Mouse (Mus musculus) stomach, embryonic 16.5 days (tissue): ENCODE measurements at regions not wholly inside any gene's neighbourhood (a gene's known extent, or its start where the extent isn't known, plus 50 kb on each side); places are given as distances from the start of the nearest gene placed in this dataset.

ENCODE experiments used
- ATAC-seq: fragments of 200-750 bp; cut with Nextera tagmentation; 2 replicates; pipeline ENCODE4 v1.8.0; 2017; ENCODE audit warnings: moderate number of reproducible peaks, moderate TSS enrichment; ENCODE audit not compliant: insufficient read depth, low FRiP score
- H3K27ac ChIP-seq: fragments of 300-500 bp; sonication (generic); 2 replicates; pipeline ENCODE4 v1.5.1; 2014; ENCODE audit warnings: low read length
- H3K27me3 ChIP-seq: fragments of 300-500 bp; sonication (generic); 2 replicates; pipeline ENCODE4 v1.6.1; 2014; ENCODE audit warnings: low read length, control low read depth, mixed read lengths; ENCODE audit not compliant: control insufficient read depth, insufficient read depth
- H3K36me3 ChIP-seq: fragments of 300-500 bp; sonication (generic); 2 replicates; pipeline ENCODE4 v1.6.1; 2014; ENCODE audit warnings: low read length; ENCODE audit not compliant: control insufficient read depth, insufficient read depth
- H3K4me1 ChIP-seq: fragments of 300-500 bp; sonication (generic); 2 replicates; pipeline ENCODE4 v1.6.1; 2014; ENCODE audit warnings: low read length, control low read depth, mixed read lengths; ENCODE audit not compliant: control insufficient read depth, insufficient read depth
- H3K4me2 ChIP-seq: fragments of 300-500 bp; sonication (generic); 2 replicates; pipeline ENCODE4 v1.6.1; 2014; ENCODE audit warnings: low read depth, low read length, mixed read lengths
- H3K4me3 ChIP-seq: fragments of 300-500 bp; sonication (generic); replicated peaks from 2 replicates; pipeline ENCODE4 v1.5.1; 2014; ENCODE audit warnings: mild to moderate bottlenecking, low read length
- H3K9ac ChIP-seq: fragments of 300-500 bp; sonication (generic); 2 replicates; pipeline ENCODE4 v1.6.1; 2014; ENCODE audit warnings: low read length
- H3K9me3 ChIP-seq: fragments of 300-500 bp; sonication (generic); replicated peaks from 2 replicates; pipeline ENCODE4 v1.6.1; 2016; ENCODE audit warnings: low read length, control low read depth; ENCODE audit not compliant: control insufficient read depth
- WGBS: fragments of 180-500 bp; shearing (Covaris S2); extraction: QIAGEN DNeasy Blood & Tissue Kit; methylation state at CpG from one replicate; pipeline ENCODE4 v1.1.7; 2014; 5-methylcytosine and 5-hydroxymethylcytosine counted together

GRCm38 (mm10) chr2:28336349-28337309 is 110.0 kb upstream of the Ppp1r26 start:
- ATAC-seq = no peak
- H3K9me3 ChIP-seq = no peaks in the 10 kb centered on the region
- no peaks in the 10 kb centered on the region for H3K27me3 ChIP-seq
- no peaks in the 10 kb centered on the region for H3K4me1 ChIP-seq
- H3K9ac ChIP-seq = no peak overlapping the region
- H3K36me3 ChIP-seq = no peaks in the 10 kb centered on the region
- 69% methylated on average over 17 of the region's 17 CpGs for WGBS
- H3K4me3 ChIP-seq = no peak overlapping the region
- no peak overlapping the region for H3K27ac ChIP-seq
- no peak overlapping the region for H3K4me2 ChIP-seq

- WGBS = 84% methylated on average over 5 of the region's 5 CpGs
- Histone ChIP-seq H3K27ac (no peak overlapping the region), H3K4me2 (no peak overlapping the region), H3K27me3 (no peaks in the 10 kb centered on the region), H3K9me3 (no peaks in the 10 kb centered on the region), H3K36me3 (no peaks in the 10 kb centered on the region), H3K4me1 (no peaks in the 10 kb centered on the region), H3K4me3 (no peak overlapping the region), H3K9ac (no peak overlapping the region)
- ATAC-seq = no peak
These were observed 109.0 kb upstream of the Ppp1r26 start for GRCm38 (mm10) chr2:28337561-28337960.

- H3K27me3 ChIP-seq = no peaks in the 10 kb centered on the region
These were observed 105.3 kb upstream of the Ppp1r26 start for GRCm38 (mm10) chr2:28341304-28341703.

DNA sequence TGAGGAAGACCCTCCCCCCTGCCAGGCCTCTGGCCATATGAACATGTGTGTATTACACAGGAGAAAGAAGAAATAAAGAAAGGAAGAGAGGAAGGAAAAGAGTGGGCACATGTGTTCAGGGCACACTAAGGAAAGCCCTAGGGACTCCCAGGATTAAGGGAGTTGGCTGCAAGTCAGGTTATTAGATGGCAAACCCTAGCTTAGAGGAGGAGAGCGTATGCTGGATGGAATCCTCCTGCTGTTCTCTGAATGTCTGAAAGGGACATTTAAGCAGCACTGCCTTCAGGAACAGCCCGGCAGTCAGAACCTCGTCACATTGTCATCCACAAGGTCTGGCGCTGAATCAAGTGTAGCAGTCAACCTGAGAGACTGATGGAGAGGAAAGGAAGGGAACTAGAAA is 98.1 kb upstream of the Ppp1r26 start:
- H3K4me3 ChIP-seq = no peak overlapping the region

More at GRCm38 (mm10) chr2:28341304-28341703, 105.3 kb upstream of the Ppp1r26 start:
- Histone ChIP-seq H3K4me3 (no peak overlapping the region), H3K9me3 (no peaks in the 10 kb centered on the region), H3K27ac (no peak overlapping the region), H3K36me3 (no peaks in the 10 kb centered on the region), H3K9ac (no peak overlapping the region), H3K4me1 (no peaks in the 10 kb centered on the region), H3K4me2 (no peak overlapping the region)
- no peak for ATAC-seq
- 76% methylated on average over 2 of the region's 2 CpGs for WGBS

DNA sequence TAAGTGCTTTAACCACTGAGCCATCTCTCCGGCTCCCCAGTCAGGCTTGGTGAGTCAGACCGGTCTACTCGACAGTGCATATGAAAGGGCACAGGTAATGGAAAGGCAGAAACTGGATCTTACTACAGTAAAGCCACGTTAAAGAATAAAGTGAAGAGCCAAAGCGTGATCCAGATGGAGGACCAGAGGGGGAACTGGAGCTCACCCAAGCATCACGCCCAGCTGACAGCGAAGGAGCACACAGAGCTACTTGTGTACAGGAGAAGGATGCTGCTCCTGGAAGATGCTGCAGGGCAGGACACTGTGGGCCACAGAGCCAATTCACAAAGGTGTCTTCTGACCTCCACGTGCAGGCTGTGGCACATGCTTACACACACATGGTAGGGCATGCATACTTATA is 96.7 kb upstream of the Ppp1r26 start:
- Histone ChIP-seq H3K4me2 (no peak overlapping the region), H3K27me3 (no peaks in the 10 kb centered on the region), H3K27ac (no peak overlapping the region), H3K4me1 (no peaks in the 10 kb centered on the region), H3K9ac (no peak overlapping the region), H3K4me3 (no peak overlapping the region), H3K36me3 (no peaks in the 10 kb centered on the region), H3K9me3 (no peaks in the 10 kb centered on the region)
- 79% methylated on average over 8 of the region's 8 CpGs for WGBS
- no peak for ATAC-seq

More for the DNA sequence above, 98.1 kb upstream of the Ppp1r26 start:
- no peak overlapping the region for H3K9ac ChIP-seq
- H3K4me1 ChIP-seq = no peaks in the 10 kb centered on the region
- no peak for ATAC-seq
- H3K27me3 ChIP-seq = no peaks in the 10 kb centered on the region
- H3K36me3 ChIP-seq = no peaks in the 10 kb centered on the region
- no peak overlapping the region for H3K27ac ChIP-seq
- no peaks in the 10 kb centered on the region for H3K9me3 ChIP-seq
- WGBS = 72% methylated on average over 4 of the region's 4 CpGs
- H3K4me2 ChIP-seq = no peak overlapping the region

GRCm38 (mm10) chr2:28351445-28351844 is 95.2 kb upstream of the Ppp1r26 start:
- H3K4me2 ChIP-seq = no peak overlapping the region
- no peaks in the 10 kb centered on the region for H3K4me1 ChIP-seq
- WGBS = 91% methylated on average over 10 of the region's 10 CpGs
- no peak for ATAC-seq
- no peaks in the 10 kb centered on the region for H3K27me3 ChIP-seq
- H3K9ac ChIP-seq = no peak overlapping the region
- no peak overlapping the region for H3K4me3 ChIP-seq
- no peaks in the 10 kb centered on the region for H3K36me3 ChIP-seq
- no peak overlapping the region for H3K27ac ChIP-seq
- no peaks in the 10 kb centered on the region for H3K9me3 ChIP-seq

DNA sequence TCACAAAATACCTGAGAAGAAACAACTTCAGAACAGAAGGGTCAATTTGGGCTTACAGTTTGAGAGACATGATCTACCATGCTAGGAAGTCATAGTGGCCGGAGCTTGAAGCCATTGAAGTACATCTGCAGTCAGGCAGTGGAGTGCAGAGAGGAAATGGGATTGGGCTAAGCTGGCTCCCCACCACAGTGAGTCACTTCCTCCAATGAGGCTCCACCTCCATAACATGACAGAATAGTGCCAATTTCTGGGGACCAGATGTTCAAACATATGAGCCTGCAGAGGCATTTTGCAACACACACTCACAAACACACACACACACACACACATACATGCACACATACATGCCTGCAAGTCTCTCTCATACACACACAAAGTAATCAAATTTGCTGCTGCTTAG is 93.7 kb upstream of the Ppp1r26 start:
- H3K4me2 ChIP-seq = no peak overlapping the region
- 76% methylated on average over 1 of the region's 1 CpGs for WGBS
- no peaks in the 10 kb centered on the region for H3K4me1 ChIP-seq
- H3K27ac ChIP-seq = no peak overlapping the region
- H3K27me3 ChIP-seq = no peaks in the 10 kb centered on the region
- no peak overlapping the region for H3K4me3 ChIP-seq
- no peak for ATAC-seq
- H3K9ac ChIP-seq = no peak overlapping the region
- H3K9me3 ChIP-seq = no peaks in the 10 kb centered on the region
- no peaks in the 10 kb centered on the region for H3K36me3 ChIP-seq

GRCm38 (mm10) chr2:28362199-28362598 is 84.4 kb upstream of the Ppp1r26 start:
- no peaks in the 10 kb centered on the region for H3K9me3 ChIP-seq
- H3K4me3 ChIP-seq = no peak overlapping the region
- peaks cover 9% of the 10 kb centered on the region; the same call in 1 of the 2 replicates for H3K4me1 ChIP-seq
- no peak overlapping the region for H3K4me2 ChIP-seq
- no peaks in the 10 kb centered on the region for H3K27me3 ChIP-seq
- no peak overlapping the region for H3K9ac ChIP-seq
- peak overlapping the region; percentile 6; the same call in 1 of the 2 replicates for H3K27ac ChIP-seq
- ATAC-seq = peak; percentile 53; the same call in 1 of the 2 replicates
- no peaks in the 10 kb centered on the region for H3K36me3 ChIP-seq
- WGBS = 19% methylated on average over 6 of the region's 6 CpGs

- Histone ChIP-seq H3K4me2 (no peak overlapping the region), H3K27me3 (no peaks in the 10 kb centered on the region), H3K9me3 (no peaks in the 10 kb centered on the region), H3K4me1 (peaks cover 16% of the 10 kb centered on the region), H3K4me3 (no peak overlapping the region), H3K27ac (no peak overlapping the region), H3K36me3 (no peaks in the 10 kb centered on the region), H3K9ac (no peak overlapping the region)
- WGBS = 34% methylated on average over 3 of the region's 3 CpGs
- ATAC-seq = no peak
These were observed 82.0 kb upstream of the Ppp1r26 start for GRCm38 (mm10) chr2:28364623-28365022.
